Mouse (Mus musculus) lung, adult 2 months (tissue): ENCODE results near the gene Ablim2.

Experiments
- CTCF ChIP-seq: fragments of 200-500 bp; IDR thresholded peaks from 2 replicates; pipeline ENCODE4 v1.5.1; 2011; ENCODE audit warnings: mild to moderate bottlenecking, low read length, control low read depth; ENCODE audit not compliant: insufficient read depth
- POLR2A ChIP-seq: fragments of 200-500 bp; IDR thresholded peaks from 2 replicates; pipeline ENCODE4 v1.6.1; 2011; ENCODE audit warnings: low read depth, mild to moderate bottlenecking, control low read depth, low read length, borderline replicate concordance; ENCODE audit errors: extremely low read depth

DNA sequence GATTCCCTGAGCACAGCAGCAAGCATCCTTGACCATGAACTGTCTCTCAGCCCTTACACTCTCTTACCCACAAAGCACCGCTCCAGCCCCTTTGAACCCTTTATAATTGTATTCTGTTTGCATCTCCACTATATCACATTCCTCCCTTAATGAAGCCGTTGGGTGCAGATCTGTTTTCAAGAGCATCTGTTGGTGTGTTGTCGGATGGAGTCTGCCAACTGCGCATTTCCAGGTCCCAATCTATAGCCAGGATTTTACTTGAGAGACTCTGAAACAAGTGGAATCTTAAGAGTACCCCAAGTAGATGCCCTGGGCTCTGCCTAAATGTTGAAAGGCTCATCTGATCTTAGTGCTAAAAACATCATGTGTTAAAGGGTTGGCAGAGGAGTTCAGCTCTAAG, 138.9 kb downstream of the Ablim2 start:
- no peak for TF ChIP-seq CTCF
- TF ChIP-seq POLR2A: no peak
